Mouse (Mus musculus) ES-E14 (cell line): ENCODE measurements at regions not wholly inside any gene's neighbourhood (a gene's known extent, or its start where the extent isn't known, plus 50 kb on each side); places are given as distances from the start of the nearest gene placed in this dataset.

Source experiments
- CHD2 ChIP-seq: IDR thresholded peaks from 2 replicates; pipeline ENCODE4 v1.6.1; 2014; ENCODE audit warnings: mild to moderate bottlenecking, low read depth, low read length, inconsistent platforms
- MAFK ChIP-seq: IDR thresholded peaks from 2 replicates; pipeline ENCODE4 v1.6.1; 2014; ENCODE audit warnings: mild to moderate bottlenecking, low read depth, low read length, inconsistent platforms; ENCODE audit not compliant: insufficient read depth

DNA sequence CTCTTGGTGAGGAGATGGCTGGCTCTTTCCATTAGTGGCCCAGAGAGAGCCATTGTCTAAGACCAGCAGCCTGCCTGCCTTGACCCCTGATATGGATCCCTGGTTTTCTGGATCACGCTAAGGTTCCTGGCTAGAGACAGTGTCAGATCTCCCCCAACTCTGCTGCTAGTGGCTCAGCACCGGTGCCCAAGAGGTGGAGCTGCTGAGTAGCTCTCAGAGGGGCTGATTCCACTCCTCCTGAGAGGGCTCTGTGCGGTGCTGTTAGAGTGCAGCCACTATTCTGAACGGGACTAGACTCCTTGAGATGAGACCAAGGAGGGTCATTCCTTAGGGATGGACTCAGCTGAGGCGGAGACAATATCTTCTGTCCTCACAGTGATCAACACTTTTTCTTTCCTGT is 84.6 kb downstream of the Trim29 start:
- TF ChIP-seq MAFK, result no peak
- TF ChIP-seq CHD2, result no peak
